Mouse (Mus musculus): ENCODE data around the gene Vill.

Vill gene

DNA sequence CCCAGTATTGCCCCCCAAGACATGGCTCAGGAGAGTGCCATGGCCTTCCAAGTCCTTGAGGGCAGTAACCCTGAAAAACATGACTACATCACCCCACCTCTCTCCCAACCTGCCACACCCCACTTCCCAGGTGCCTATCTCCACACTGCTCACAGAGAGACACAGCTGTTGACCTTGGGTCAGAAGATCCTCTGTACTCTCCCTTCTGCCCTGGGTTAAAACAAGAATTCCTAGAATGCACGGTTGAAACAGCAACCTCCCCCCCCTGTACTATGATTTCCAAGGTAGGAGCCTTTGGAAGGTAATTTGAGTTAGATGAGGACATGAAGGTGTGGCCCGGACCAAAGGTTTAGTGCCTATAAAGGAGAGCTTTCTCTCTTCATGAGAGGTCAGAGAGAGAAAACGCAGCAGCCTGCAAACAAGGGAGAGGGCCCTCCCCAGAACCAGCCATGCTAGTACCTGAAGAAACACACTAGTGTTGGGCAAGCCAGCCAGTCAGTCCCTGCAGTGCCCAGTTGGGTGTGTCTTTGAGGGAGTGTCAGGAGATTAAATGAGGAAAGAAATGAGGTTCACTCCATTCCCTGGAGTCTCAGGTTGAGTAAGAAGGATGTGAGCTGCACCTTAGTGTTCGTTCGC is 27.6 kb downstream of the Vill start:
- no peak for DNase-seq (ENCODE audit: low read depth, low spot score)

DNA sequence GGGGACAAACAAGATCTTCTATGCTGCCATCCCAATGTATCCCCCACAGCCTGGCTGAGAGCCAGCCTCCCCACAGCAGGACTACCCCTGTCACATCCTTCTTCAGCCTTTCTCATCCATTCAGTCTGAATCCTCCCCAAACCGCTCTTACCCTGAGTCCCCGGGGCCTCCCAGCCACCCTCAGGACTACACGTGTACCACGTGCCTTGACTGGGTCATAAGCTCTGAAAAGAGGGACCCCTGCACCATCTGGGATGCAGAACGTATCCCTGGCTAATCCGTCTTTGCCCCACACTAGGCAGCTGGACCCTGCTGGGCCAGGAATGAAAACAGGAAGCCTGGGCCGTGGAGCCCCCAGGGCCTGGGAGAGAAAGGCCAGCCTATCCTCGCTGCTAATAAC is 29.5 kb downstream of the Vill start:
- DNase-seq (ENCODE audit: low read depth, low spot score): no peak

DNA sequence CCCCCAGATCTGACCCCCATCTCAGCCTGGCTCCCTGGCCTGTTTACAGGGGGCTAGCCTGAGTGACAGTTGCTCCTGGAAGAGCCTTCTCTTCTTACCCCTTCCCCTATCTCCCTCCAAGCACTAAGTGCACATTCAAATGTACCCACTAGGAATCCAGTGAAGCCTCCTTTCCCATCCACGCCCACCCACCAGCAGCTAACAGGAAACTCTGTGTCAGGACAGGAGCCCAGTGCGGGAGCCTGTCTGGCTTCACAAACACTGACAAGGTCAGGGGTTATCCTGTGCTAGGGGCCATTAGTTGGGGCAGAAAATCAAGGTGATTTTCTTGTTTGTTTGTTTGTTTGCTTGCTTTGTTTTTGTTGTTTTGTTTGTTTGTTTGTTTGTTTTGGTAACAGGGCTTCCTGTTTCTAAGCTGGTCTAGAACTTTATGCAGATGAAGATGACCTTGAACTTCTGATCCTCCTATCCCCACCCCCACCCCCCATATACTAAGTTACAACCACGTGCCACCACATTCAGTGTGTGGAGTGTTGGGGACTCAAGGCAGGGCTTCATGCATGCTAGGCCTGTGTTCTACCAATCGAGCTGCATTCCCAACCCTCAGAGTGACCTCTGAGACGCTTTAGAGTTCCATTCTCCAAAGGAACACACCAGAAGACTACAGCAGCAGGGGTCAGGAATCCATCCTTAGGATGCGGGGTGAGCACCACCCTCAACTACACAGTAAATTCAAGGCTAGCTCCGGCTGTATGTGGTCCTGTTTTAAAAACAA is 30.3 kb downstream of the Vill start:
- DNase-seq (ENCODE audit: low read depth, low spot score): no peak

DNA sequence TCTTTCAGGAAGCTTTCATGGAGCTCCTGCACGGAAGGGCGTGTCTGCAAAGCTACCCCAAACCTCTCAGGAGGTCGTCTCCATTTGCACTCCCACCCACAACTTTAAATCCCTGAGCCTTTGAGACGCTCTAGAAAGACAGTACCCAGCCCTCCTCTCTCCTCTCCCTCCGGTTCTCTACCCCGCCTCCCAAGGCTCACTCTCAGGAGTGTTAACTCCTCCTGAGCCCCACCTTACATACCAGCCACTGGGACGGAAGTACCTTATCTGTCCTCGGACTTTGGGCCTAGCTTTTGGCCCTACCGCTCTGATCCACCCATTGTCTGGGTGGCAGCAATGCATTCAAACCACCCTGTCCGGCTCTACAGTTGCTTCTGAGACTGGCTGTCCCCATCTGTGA is 31.4 kb downstream of the Vill start:
- no peak for DNase-seq (ENCODE audit: low read depth, low spot score)

DNA sequence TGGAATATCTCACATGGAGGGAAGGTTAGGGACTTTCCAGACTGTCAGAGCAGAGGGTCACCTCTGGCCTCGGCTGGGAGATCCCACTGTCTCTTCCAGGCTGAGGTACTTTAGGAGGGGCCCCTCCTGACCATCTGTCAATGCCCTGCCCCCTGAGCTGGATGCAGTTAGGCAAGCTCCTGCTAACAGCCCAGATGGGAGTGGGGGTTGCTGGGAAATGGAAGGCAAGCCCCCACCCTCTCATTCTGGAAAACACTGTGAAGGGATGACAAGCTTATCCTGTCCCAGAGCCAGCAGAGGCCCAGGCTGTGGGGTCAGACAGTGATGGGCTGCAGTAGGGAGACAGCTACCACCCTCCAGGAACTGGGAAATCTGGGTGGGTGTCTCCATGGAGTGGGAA is 33.9 kb downstream of the Vill start:
- DNase-seq (ENCODE audit: low read depth, low spot score): no peak

DNA sequence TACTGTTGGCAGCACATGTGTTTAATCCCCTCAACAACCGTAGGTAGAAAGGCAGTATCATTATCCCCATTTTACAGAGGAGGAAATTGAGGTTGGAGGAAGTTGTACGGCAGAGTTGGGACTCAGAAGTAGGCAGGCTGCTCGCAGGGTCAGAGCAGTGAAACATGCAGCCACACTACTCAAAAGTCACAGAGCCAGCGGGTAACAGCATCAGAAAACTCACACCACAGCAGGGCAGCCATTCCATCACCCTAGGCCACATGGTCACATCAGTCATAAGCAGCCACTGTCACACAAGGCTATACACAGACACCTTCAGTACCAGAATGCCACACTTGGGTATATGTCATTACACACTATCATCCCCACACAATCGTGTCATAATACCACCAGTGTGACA is 34.7 kb downstream of the Vill start:
- no peak for DNase-seq (ENCODE audit: low read depth, low spot score)

DNA sequence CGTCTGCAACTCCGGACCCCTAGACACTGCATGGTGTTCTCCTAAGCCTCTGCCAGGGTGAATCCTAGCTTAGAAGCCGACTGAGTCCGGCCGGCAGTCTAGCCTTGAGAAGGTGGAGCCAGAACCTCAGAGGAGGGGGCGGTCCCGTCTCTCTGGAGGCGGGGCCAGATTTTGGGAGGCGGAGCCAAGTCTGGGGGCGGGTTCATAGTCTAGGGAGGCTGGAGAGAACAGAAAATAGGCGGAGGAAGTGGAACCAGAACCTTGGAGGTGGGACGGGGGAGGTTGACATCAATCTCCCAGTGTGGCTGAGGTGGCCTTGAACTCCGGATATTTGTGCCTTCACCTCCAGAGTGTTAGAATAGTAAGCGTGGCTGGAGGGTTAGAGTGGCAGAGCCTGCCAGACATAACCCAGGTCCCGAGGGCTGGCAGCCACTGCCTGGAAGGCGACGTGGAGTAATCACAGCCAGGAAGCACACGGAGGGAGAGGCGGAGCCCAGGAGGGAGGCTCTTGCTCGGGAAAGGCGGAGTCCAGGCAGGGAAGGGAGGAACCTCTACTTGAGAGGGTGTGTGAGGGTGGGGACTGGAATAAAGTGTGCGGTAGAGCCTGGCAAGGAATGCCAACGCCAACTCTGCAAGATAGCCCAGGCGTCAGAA is 35.7 kb downstream of the Vill start:
- no peak for DNase-seq (ENCODE audit: low read depth, low spot score)

DNA sequence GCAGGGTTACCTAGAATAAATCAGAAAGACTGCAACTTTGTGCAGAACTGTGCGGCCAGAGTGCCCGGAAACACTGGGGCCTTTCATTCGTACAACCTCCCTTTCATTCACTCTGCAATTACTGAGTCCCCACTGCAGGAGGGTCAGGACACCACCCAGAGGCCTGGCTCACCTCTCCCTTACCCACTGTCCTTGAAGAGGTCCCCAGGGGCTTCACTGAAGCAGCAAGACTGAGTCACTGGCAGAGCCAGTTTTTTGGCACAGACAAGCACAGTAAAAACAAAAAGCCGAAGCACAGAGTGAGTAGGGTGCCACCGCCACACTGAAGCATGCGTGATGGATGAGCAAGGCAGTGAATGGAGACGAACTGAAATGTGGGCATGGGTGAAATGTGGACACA is 36.9 kb downstream of the Vill start:
- DNase-seq (ENCODE audit: low read depth, low spot score): no peak

DNA sequence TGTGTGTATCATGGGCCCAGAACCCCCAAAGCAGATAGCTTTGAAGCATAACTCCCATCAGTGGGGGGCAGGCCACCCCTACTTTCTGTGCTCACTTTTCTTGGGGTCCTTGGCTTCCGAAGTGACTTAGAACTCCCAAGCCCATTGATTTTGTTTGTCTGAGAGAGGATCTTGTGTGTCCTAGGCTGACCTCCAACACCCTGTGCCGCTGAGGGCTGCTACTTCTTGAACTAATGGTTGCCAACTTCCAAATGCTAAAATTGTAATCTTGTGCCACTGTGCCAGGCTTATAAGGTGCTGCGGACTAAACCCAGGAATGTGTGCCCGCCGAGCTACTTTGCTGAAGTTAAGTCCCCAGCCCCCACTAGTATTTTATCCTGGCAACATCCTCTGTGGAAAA is 37.9 kb downstream of the Vill start:
- DNase-seq (ENCODE audit: low read depth, low spot score): no peak

DNA sequence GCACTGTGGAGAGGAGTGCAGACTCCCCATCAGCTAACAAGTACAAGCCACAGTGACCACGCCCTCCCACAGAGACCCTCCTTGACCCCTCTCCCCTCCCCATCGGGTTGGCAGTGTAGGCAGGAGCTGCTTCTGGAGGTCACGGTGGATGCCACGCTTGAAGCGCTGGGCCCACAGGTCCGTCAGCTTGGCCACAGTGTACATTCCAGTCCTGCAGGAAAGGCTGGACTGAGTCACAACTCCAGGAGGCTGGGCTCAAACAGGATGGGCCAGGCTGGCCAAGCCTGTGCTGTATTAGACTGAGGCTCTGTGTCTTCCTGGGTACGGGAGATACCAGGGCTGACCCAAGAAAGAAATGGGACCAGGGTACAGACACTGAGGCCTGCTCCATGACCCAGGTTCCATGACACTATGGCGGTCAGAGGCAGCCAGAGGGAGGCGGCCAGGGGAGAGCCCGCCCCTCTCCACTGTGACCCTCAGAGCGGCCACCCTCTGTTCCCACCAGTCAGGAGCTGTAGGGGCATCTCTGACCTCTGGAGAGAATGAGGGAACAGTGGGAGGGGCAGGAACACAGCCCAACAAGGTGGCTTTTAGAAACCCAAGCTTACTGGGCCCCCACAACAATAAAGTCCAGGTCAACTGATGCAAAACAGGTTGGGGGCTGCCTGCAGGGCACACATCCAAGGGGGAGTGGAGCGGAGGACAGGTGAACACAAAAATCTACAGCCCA is 39.2 kb downstream of the Vill start:
- no peak for DNase-seq (ENCODE audit: low read depth, low spot score)

DNA sequence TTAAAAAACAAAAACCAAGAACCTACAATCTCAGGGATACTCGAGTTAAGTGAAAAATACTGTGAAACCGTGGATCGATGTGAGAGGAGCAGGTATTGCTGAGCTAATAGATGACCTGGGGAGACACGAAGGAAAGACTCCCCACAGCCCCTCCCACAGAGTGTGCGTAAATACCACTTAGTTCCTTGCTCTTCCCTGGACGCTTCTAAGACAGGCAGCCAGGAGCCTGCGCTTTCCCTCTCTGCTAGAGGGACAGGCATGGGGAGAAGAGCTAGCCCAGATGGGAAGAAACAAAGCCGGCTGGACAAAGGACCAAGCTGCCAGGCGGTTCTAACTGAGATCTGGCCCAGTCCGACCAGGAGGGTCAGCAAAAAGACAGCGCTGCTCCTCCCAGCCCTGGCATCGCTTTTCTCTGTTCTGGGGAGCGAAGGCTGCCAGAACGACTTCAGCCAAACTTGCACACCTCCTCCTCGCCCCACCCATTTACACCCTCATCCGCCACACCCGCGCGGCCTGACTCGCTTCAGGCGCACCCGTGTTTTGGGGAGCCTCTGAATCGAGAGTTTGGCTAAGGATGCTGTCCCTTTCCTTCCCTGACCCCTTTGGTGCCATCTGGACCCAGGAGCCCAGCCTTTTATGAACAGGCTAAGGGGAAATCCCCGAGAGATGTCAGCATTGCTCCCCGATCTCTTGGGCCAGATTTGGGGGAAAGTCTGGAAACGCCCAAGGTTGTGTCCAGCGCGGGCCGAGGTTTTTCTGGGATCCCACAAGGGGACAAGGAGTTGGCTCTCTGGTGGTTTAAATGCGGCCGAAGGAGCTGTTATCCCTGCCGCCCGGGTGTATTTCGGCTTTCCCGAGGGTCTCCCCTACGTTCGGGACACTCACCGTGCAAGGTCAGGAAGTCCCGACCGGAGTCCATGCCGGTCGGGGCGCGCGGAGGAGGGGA is 40.2 kb downstream of the Vill start:
- DNase-seq (ENCODE audit: low read depth, low spot score): no peak

DNA sequence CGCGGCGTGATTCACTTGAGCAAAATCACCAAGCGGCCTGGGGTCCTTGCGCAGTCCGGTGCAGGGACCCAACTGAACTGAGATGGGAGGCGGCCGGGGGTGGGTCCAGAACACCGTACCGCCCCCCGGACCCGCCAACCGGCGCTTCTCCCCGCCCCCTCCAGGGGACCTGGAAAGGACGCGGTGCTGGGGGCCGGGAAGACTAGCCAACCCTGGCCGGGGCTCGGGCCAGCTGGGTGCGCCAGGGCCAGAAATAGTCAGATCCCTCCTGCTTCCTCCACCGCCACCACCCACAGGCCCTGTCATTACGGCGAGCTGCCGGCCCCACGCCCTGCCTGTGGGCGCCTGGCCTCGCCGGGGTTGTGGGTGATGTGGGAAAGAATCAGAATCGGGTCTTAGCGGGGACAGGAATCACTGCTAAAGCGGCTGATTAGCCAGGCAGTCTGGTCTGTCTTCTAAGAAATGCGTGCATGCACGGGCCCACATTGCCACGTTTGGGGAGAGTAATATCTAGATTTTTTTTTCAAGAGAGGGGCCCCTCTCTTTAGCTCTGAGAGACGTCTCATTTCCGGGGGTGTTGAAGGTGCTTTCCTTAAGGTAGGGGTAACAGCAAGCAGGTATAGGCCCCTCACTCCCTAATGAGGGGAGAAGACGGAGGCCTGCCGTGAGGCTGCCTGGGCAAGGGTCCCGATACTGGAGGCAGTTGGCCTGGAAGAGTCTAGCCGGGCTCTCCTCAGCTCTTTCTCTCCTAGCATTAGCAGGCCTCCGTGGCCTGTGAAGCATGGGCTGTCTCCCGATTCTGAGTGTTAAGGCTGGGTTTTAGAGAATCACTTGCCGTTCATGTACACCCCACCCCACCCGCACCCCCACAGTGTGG is 41.1 kb downstream of the Vill start, which contains the start of gene Plcd1:
TSS of gene Plcd1 (minus strand) at position 84 of the 877 bp plus-strand sequence.
- peak; percentile 55 for DNase-seq (ENCODE audit: low read depth, low spot score)

DNA sequence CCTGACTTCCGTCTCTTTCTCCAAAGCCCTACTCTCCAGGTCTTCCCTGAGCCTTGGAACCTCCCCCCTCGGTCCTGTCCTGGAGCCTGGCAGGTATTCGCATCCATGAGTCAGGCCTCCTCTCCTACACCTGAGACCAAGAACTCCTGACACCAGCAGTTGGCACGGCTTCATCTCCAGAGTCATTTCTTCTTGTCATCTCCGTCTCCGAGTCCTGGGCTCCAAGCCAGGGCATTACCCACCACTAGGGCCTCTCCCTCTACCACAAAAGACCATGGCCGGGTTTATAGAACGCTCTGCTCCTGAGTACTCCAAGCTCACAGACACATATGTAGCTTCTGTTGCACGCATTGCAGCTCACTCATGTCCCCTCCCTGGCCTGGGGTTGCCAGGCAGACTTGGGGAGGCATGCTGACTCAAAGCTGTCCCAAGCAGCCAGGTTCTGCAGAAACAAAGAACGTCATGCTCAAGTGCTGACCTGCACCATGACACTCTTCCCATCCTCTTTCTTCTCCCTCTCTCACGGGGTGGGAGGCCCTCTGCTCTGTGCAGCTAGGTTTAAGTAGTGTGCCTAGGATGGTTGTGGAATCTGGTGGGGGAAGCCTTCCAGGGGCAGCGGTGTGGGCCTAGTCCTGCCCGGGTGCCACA is 42.0 kb downstream of the Vill start:
- no peak for DNase-seq (ENCODE audit: low read depth, low spot score)

DNA sequence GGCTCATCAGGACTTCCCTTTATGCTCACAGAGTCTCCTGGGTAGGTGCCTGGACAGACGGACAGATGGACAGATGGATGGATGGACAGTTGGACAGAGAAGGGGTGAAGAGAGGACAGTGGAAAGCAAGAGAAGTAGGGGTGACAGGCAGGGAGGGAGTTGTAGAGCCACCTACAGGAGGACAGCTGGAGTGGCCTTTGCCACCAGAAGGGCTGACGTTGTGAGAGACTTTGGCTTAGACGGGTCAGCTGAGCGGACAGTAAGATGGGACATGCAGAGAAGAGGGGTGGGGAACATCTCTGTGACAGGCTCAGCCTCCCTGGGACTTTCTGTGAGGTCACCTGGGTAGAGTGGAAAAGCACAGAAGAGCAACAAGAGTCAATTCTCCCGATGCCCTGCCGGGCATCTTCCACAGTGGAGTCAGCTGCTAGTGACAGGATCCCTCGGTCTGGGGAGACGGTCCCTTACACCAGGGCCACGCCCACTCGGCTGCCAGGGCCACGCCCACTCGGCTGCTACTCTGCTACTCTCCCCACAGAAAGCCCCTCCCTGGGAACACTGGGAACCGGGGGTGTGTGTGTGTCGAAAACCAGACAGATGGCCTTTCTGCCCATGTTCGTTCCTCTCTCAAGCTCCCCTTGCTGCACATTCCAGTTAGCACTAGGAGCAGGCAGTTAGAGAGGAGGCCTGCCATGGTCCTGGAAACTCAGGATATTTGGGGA is 47.8 kb downstream of the Vill start:
- DNase-seq (ENCODE audit: low read depth, low spot score): no peak

DNA sequence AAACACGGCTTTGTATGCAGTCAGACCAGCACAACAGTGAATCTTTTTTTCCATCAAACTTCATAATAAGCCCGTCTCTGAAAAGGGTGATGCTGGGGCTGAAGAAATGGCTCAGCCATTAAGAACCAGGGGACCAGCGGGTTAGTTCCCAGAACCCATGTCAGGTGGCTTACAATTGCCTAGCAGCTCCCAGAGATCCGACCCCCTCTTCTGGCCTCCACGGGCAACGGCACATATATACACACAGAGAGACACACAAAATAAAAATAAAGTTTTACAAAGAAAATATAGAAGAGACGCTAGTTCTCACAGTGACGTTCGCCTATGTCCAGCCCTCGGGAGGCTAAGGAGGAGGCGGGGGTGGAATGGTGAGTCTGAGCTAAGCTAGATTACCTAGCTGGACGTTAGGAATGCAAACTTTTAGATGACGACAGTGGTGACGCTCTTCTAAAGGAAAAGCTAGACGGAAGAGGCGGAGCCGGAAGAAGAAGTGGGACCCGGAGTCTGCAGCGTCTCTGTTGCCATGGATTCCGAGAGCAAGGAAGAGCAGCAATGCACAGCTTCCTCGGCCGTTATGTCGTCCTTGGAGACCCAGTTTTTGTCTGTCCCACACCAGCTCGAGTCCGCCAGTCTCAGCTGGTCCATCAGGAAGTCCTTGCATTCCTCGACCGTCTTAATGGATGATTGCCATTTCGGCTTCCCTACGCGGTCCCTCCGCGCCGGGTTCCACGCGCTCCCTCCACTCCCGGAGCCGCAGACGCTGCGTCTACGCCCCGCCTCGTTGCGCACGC is 49.6 kb downstream of the Vill start, which contains the start of gene Dlec1:
TSS of gene Dlec1 (plus strand) at position 487 of the 791 bp plus-strand sequence.
- peak; percentile 63 for DNase-seq (ENCODE audit: low read depth, low spot score)

DNA sequence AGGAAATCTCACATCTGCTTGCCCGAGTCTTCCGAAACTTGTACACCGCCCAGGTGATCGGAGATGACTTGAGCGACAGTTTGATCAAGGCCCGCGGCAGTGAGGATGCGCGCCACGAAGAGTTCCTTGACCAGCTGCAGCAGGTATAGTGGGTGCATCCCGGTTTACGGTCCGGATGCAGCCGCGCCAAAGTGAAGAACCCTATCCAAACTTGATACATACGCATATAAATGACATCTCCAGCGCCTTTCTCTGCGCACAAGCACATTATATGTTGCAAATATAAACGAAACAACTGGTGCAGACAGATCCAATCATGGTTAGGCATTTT is 50.2 kb downstream of the Vill start:
- DNase-seq (ENCODE audit: low read depth, low spot score): no peak

DNA sequence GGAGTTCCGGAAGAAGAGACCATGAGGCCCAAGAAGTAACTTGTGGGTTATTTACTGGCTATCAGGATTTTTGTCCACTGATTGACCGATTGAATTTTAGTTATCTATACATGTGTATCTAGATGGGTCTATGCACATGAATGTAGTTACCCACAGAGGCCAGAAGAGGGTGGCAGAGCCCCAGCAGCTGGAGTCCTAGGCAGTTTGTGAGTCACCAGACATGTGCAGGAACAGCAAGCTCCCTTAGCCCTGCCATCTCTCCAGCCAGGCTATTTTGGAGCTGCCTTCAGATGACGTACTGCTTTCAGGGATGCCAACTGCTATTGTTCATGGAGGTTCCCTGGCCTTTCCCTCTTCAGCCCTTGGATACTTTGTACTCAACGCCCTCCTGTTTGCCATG is 55.0 kb downstream of the Vill start:
- DNase-seq (ENCODE audit: low read depth, low spot score): no peak

DNA sequence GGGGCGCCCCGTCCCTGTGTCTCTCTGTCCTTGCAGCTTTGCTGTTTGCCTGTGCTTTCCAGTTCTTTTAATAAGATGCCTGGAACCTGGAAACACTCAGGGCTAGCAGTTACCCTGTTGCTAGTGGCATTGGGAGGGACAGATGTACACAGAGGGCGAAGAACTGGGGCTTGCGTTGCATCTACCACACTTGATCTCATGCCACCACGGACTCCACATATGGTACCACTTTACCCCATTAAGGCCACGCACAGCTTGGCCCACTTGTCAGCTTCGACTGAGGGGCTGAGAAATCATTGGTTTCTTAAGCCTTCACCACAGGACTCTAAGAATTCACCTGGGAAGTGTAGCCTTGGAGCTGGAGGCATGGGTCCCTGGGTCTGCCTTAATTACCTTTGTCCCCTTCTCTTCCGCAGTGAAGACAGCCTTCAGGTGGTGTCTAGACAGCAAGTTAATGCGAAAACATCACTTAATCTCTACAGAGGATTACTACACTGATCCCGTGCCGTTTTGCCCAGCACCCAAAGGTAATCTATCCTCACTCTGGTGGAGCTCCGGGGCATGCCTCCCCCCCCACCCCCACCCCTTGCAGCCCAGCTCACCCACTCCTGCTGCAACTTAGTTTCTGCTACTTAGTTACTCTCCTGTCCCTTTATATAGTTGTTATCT is 57.2 kb downstream of the Vill start:
- no peak for DNase-seq (ENCODE audit: low read depth, low spot score)
